Mouse (Mus musculus) kidney, embryonic 15.5 days (tissue): ENCODE results near the gene Olfr270. TPM values are rescaled to one million over a fixed set of nuclear protein-coding genes. Genes with fewer than 3 reads are reported as not detected.

Experiments
- ATAC-seq: fragments of 200-750 bp; cut with Nextera tagmentation; replicated peaks from 2 replicates; pipeline ENCODE4 v1.8.0; 2017; ENCODE audit warnings: moderate TSS enrichment; ENCODE audit not compliant: low FRiP score
- H3K27ac ChIP-seq: fragments of 300-500 bp; sonication (generic); 2 replicates; pipeline ENCODE4 v1.5.1; 2015; ENCODE audit warnings: mild to moderate bottlenecking, inconsistent platforms
- H3K27me3 ChIP-seq: fragments of 300-500 bp; sonication (generic); 2 replicates; pipeline ENCODE4 v1.6.1; 2015; ENCODE audit warnings: inconsistent platforms
- H3K36me3 ChIP-seq: fragments of 300-500 bp; sonication (generic); 2 replicates; pipeline ENCODE4 v1.6.1; 2015; ENCODE audit warnings: inconsistent platforms
- H3K4me1 ChIP-seq: fragments of 300-500 bp; sonication (generic); 2 replicates; pipeline ENCODE4 v1.6.1; 2015; ENCODE audit warnings: inconsistent platforms
- H3K4me2 ChIP-seq: fragments of 300-500 bp; sonication (generic); 2 replicates; pipeline ENCODE4 v1.6.1; 2015; ENCODE audit warnings: moderate library complexity, mild to moderate bottlenecking, inconsistent platforms
- H3K4me3 ChIP-seq: fragments of 300-500 bp; sonication (generic); replicated peaks from 2 replicates; pipeline ENCODE4 v1.5.1; 2015; ENCODE audit warnings: mild to moderate bottlenecking, inconsistent platforms
- H3K9ac ChIP-seq: fragments of 300-500 bp; sonication (generic); 2 replicates; pipeline ENCODE4 v1.6.1; 2015; ENCODE audit warnings: mild to moderate bottlenecking, inconsistent platforms
- H3K9me3 ChIP-seq: fragments of 300-500 bp; sonication (generic); replicated peaks from 2 replicates; pipeline ENCODE4 v1.6.1; 2016; ENCODE audit warnings: inconsistent platforms
- WGBS: fragments of 180-500 bp; shearing (Covaris S2); methylation state at CpG from one replicate; pipeline ENCODE4 v1.1.7; 2015; ENCODE audit warnings: mixed read lengths; 5-methylcytosine and 5-hydroxymethylcytosine counted together
- polyA plus RNA-seq: library from polyadenylated mRNA; unstranded; fragments of >200 nt; fragmentation: Nextera tagmentation; extraction: Ambion mirVana; gene quantifications from 2 replicates; pipeline ENCODE4 v1.2.1, GENCODE M21; 2015

Olfr270 gene
- polyA plus RNA-seq: not detected in 2 replicates

- Histone ChIP-seq H3K4me3 (no peak within 1 kb of the TSS), H3K9me3 (no peaks in the 10 kb centered on the region), H3K9ac (no peak within 1 kb of the TSS), H3K27me3 (no peaks in the 10 kb centered on the region), H3K4me1 (no peaks in the 10 kb centered on the region), H3K36me3 (no peaks in the 10 kb centered on the region), H3K27ac (no peak within 1 kb of the TSS), H3K4me2 (no peak within 1 kb of the TSS)
- ATAC-seq: no peak
Observed at GRCm38 (mm10) chr4:52964247-52964646, at the start of gene Olfr270. Gene Olfr270, plus strand, starts transcription at chr4:52964547.

GRCm38 (mm10) chr4:52916659-52917310 lies 47.6 kb upstream of the Olfr270 start:
- no peak overlapping the region for H3K9ac ChIP-seq
- no peak for ATAC-seq
- no peak overlapping the region for H3K4me3 ChIP-seq
- WGBS: 81% methylated on average over 6 of the region's 6 CpGs
- no peak overlapping the region for H3K4me2 ChIP-seq
- H3K27me3 ChIP-seq: no peaks in the 10 kb centered on the region
- no peaks in the 10 kb centered on the region for H3K4me1 ChIP-seq
- no peak overlapping the region for H3K27ac ChIP-seq
- H3K36me3 ChIP-seq: no peaks in the 10 kb centered on the region
- H3K9me3 ChIP-seq: no peaks in the 10 kb centered on the region

GRCm38 (mm10) chr4:52917311-52917688 lies 47.0 kb upstream of the Olfr270 start:
- no peak overlapping the region for H3K9ac ChIP-seq
- no peaks in the 10 kb centered on the region for H3K9me3 ChIP-seq
- H3K36me3 ChIP-seq: no peaks in the 10 kb centered on the region
- H3K4me3 ChIP-seq: no peak overlapping the region
- no peaks in the 10 kb centered on the region for H3K4me1 ChIP-seq
- H3K4me2 ChIP-seq: no peak overlapping the region
- 88% methylated on average over 2 of the region's 2 CpGs for WGBS
- no peaks in the 10 kb centered on the region for H3K27me3 ChIP-seq
- no peak overlapping the region for H3K27ac ChIP-seq
- ATAC-seq: no peak

- no peak within 1 kb of the TSS for H3K4me3 ChIP-seq
- no peaks in the 10 kb centered on the region for H3K27me3 ChIP-seq
- H3K4me2 ChIP-seq: no peak within 1 kb of the TSS
- no peak within 1 kb of the TSS for H3K9ac ChIP-seq
- H3K27ac ChIP-seq: no peak within 1 kb of the TSS
- H3K4me1 ChIP-seq: no peaks in the 10 kb centered on the region
- no peaks in the 10 kb centered on the region for H3K36me3 ChIP-seq
- 87% methylated on average over 2 of the region's 2 CpGs for WGBS
- ATAC-seq: no peak
- no peaks in the 10 kb centered on the region for H3K9me3 ChIP-seq
Observed at GRCm38 (mm10) chr4:52919078-52919477, 45.3 kb upstream of the Olfr270 start, which contains the start of gene Olfr272. Gene Olfr272, minus strand, starts transcription at chr4:52919178.

- no peaks in the 10 kb centered on the region for H3K36me3 ChIP-seq
- no peak overlapping the region for H3K27ac ChIP-seq
- H3K4me1 ChIP-seq: no peaks in the 10 kb centered on the region
- H3K4me2 ChIP-seq: no peak overlapping the region
- H3K9me3 ChIP-seq: no peaks in the 10 kb centered on the region
- H3K27me3 ChIP-seq: no peaks in the 10 kb centered on the region
- no peak overlapping the region for H3K9ac ChIP-seq
- no peak overlapping the region for H3K4me3 ChIP-seq
- ATAC-seq: no peak
- 92% methylated on average over 4 of the region's 4 CpGs for WGBS
Observed at GRCm38 (mm10) chr4:52930480-52930879, 33.9 kb upstream of the Olfr270 start.

- H3K4me1 ChIP-seq: no peaks in the 10 kb centered on the region
- no peak overlapping the region for H3K4me2 ChIP-seq
- peak; percentile 94 for ATAC-seq
Observed at GRCm38 (mm10) chr4:52946665-52947064, 17.7 kb upstream of the Olfr270 start.

GRCm38 (mm10) chr4:52949005-52949404 lies 15.3 kb upstream of the Olfr270 start:
- Histone ChIP-seq H3K27ac (no peak overlapping the region), H3K4me2 (no peak overlapping the region), H3K9ac (no peak overlapping the region), H3K4me3 (no peak overlapping the region), H3K27me3 (no peaks in the 10 kb centered on the region), H3K9me3 (no peaks in the 10 kb centered on the region), H3K4me1 (no peaks in the 10 kb centered on the region), H3K36me3 (no peaks in the 10 kb centered on the region)
- 0 out of 2 replicates have a peak, but pooled peaks have one; percentile 52 for ATAC-seq
- WGBS: 59% methylated on average over 2 of the region's 2 CpGs

More at GRCm38 (mm10) chr4:52946665-52947064, 17.7 kb upstream of the Olfr270 start:
- Histone ChIP-seq H3K27ac (no peak overlapping the region), H3K9ac (no peak overlapping the region), H3K9me3 (no peaks in the 10 kb centered on the region), H3K27me3 (no peaks in the 10 kb centered on the region), H3K4me3 (no peak overlapping the region), H3K36me3 (no peaks in the 10 kb centered on the region)

GRCm38 (mm10) chr4:52958693-52959092 lies 5.7 kb upstream of the Olfr270 start:
- H3K4me2 ChIP-seq: no peak overlapping the region
- H3K4me1 ChIP-seq: no peaks in the 10 kb centered on the region
- H3K27ac ChIP-seq: no peak overlapping the region
- H3K27me3 ChIP-seq: no peaks in the 10 kb centered on the region
- 0 out of 2 replicates have a peak, but pooled peaks have one; percentile 69 for ATAC-seq
- WGBS: 39% methylated on average over 4 of the region's 4 CpGs
- no peaks in the 10 kb centered on the region for H3K36me3 ChIP-seq
- no peak overlapping the region for H3K9ac ChIP-seq
- H3K4me3 ChIP-seq: no peak overlapping the region
- H3K9me3 ChIP-seq: no peaks in the 10 kb centered on the region

GRCm38 (mm10) chr4:52985216-52985615 lies 20.9 kb downstream of the Olfr270 start:
- Histone ChIP-seq H3K27ac (no peak overlapping the region), H3K4me2 (no peak overlapping the region), H3K4me1 (peaks cover 7% of the 10 kb centered on the region), H3K36me3 (no peaks in the 10 kb centered on the region), H3K9me3 (no peaks in the 10 kb centered on the region), H3K9ac (no peak overlapping the region), H3K27me3 (no peaks in the 10 kb centered on the region), H3K4me3 (no peak overlapping the region)
- 65% methylated on average over 2 of the region's 2 CpGs for WGBS
- ATAC-seq: peak; percentile 54; the same call in 1 of the 2 replicates

- Histone ChIP-seq H3K27me3 (no peaks in the 10 kb centered on the region), H3K27ac (no peak overlapping the region), H3K36me3 (no peaks in the 10 kb centered on the region), H3K9ac (no peak overlapping the region), H3K4me3 (no peak overlapping the region), H3K4me1 (peaks cover 7% of the 10 kb centered on the region), H3K4me2 (no peak overlapping the region), H3K9me3 (no peaks in the 10 kb centered on the region)
- ATAC-seq: no peak
- 87% methylated on average over 2 of the region's 2 CpGs for WGBS
Observed at GRCm38 (mm10) chr4:52986266-52986665, 21.9 kb downstream of the Olfr270 start.

- H3K9me3 ChIP-seq: no peaks in the 10 kb centered on the region
- no peak within 1 kb of the TSS for H3K9ac ChIP-seq
- H3K4me2 ChIP-seq: peak within 1 kb of the TSS; percentile 57
- no peaks in the 10 kb centered on the region for H3K36me3 ChIP-seq
- H3K27me3 ChIP-seq: no peaks in the 10 kb centered on the region
- H3K27ac ChIP-seq: no peak within 1 kb of the TSS
- peak; percentile 79 for ATAC-seq
- peaks cover 7% of the 10 kb centered on the region for H3K4me1 ChIP-seq
- WGBS: 18% methylated on average over 12 of the region's 12 CpGs
- H3K4me3 ChIP-seq: peak within 1 kb of the TSS; percentile 21
Observed at GRCm38 (mm10) chr4:52989248-52989647, 24.9 kb downstream of the Olfr270 start, which contains the start of gene Nipsnap3a. Gene Nipsnap3a, plus strand, starts transcription at chr4:52989272.

GRCm38 (mm10) chr4:52999449-52999848 lies 35.1 kb downstream of the Olfr270 start:
- Histone ChIP-seq H3K36me3 (no peaks in the 10 kb centered on the region), H3K27ac (no peak overlapping the region), H3K9me3 (no peaks in the 10 kb centered on the region), H3K4me2 (no peak overlapping the region), H3K4me1 (no peaks in the 10 kb centered on the region), H3K9ac (no peak overlapping the region), H3K27me3 (no peaks in the 10 kb centered on the region), H3K4me3 (no peak overlapping the region)
- ATAC-seq: no peak
- WGBS: 93% methylated on average over 6 of the region's 6 CpGs

GRCm38 (mm10) chr4:53000154-53000553 lies 35.8 kb downstream of the Olfr270 start:
- H3K36me3 ChIP-seq: no peaks in the 10 kb centered on the region
- H3K27me3 ChIP-seq: no peaks in the 10 kb centered on the region
- no peaks in the 10 kb centered on the region for H3K4me1 ChIP-seq
- no peaks in the 10 kb centered on the region for H3K9me3 ChIP-seq
- no peak overlapping the region for H3K4me2 ChIP-seq
- no peak overlapping the region for H3K4me3 ChIP-seq
- no peak for ATAC-seq
- no peak overlapping the region for H3K27ac ChIP-seq
- no peak overlapping the region for H3K9ac ChIP-seq
- 81% methylated on average over 8 of the region's 8 CpGs for WGBS
